Mouse (Mus musculus) ovary, adult 10 weeks (tissue): Measurements from ENCODE around the gene Nlrx1. TPM values are rescaled to one million over a fixed set of nuclear protein-coding genes. Genes with fewer than 3 reads are reported as not detected.

Experiments
- polyA plus RNA-seq: library from polyadenylated mRNA; stranded (reverse); fragments of 350-450 nt; fragmentation: Illumina TruSeq; extraction: RNeasy Lipid Tissue Mini Kit (QIAGEN cat#74804); gene quantifications from one replicate; pipeline ENCODE4 v1.2.3, GENCODE M21; 2014

Nlrx1 gene
- polyA plus RNA-seq: not detected

GRCm38 (mm10) chr9:44268432-44268831 is at the start of gene Nlrx1:
Gene Nlrx1 (minus strand): TSS chr9:44268599.

GRCm38 (mm10) chr9:44305466-44306079 is 37.2 kb upstream of the Nlrx1 start, which contains the start of gene Hinfp:
Gene Hinfp (minus strand): TSS chr9:44305671.

GRCm38 (mm10) chr9:44288076-44288958 is 19.9 kb upstream of the Nlrx1 start, which contains the start of gene Abcg4:
Gene Abcg4 (minus strand): TSS chr9:44288615.

GRCm38 (mm10) chr9:44251314-44251713 is 17.1 kb downstream of the Nlrx1 start, which contains the start of gene Pdzd3:
Gene Pdzd3 (minus strand): TSS chr9:44251471.

GRCm38 (mm10) chr9:44240399-44240798 is 28.0 kb downstream of the Nlrx1 start, which contains the start of gene Ccdc153:
Gene Ccdc153 (plus strand): TSS chr9:44240676.

GRCm38 (mm10) chr9:44233802-44234478 is 34.5 kb downstream of the Nlrx1 start, which contains the start of gene Cbl:
Gene Cbl (minus strand): TSS chr9:44234049.

Other genes starting within 250 kb of the Nlrx1 start
- 1.9 TPM for gene Thy1, start 225.2 kb downstream of the Nlrx1 start, polyA plus RNA-seq
- gene Usp2, start 201.6 kb downstream of the Nlrx1 start, polyA plus RNA-seq: 3.1 TPM
- gene Mfrp, start 166.9 kb downstream of the Nlrx1 start, polyA plus RNA-seq: not detected
- gene C1qtnf5, start 161.4 kb downstream of the Nlrx1 start, polyA plus RNA-seq: not detected
- 0.43 TPM for gene Gm49380, start 155.1 kb downstream of the Nlrx1 start, polyA plus RNA-seq
- 1.1 TPM for gene Rnf26, start 155.1 kb downstream of the Nlrx1 start, polyA plus RNA-seq
- gene Mcam, start 134.1 kb downstream of the Nlrx1 start, polyA plus RNA-seq: 23.9 TPM
- gene Cbl, start 34.5 kb downstream of the Nlrx1 start, polyA plus RNA-seq: 36.8 TPM
- gene Ccdc153, start 27.9 kb downstream of the Nlrx1 start, polyA plus RNA-seq: 4.9 TPM
- gene Pdzd3, start 17.1 kb downstream of the Nlrx1 start, polyA plus RNA-seq: not detected
- gene Abcg4, start 20.0 kb upstream of the Nlrx1 start, polyA plus RNA-seq: 0.14 TPM
- gene Hinfp, start 37.1 kb upstream of the Nlrx1 start, polyA plus RNA-seq: 15.0 TPM
- gene C2cd2l, start 51.7 kb upstream of the Nlrx1 start, polyA plus RNA-seq: 0.63 TPM
- gene Dpagt1, start 57.4 kb upstream of the Nlrx1 start, polyA plus RNA-seq: 11.4 TPM
- 9.2 TPM for gene H2afx, start 66.1 kb upstream of the Nlrx1 start, polyA plus RNA-seq
- gene Hmbs, start 75.6 kb upstream of the Nlrx1 start, polyA plus RNA-seq: 26.6 TPM
- gene Vps11, start 93.1 kb upstream of the Nlrx1 start, polyA plus RNA-seq: 11.1 TPM
- 22.1 TPM for gene Hyou1, start 110.9 kb upstream of the Nlrx1 start, polyA plus RNA-seq
- 1.4 TPM for gene Slc37a4, start 128.3 kb upstream of the Nlrx1 start, polyA plus RNA-seq
- gene Rps25, start 138.5 kb upstream of the Nlrx1 start, polyA plus RNA-seq: 968 TPM
- 28.7 TPM for gene Trappc4, start 139.0 kb upstream of the Nlrx1 start, polyA plus RNA-seq
- 4.1 TPM for gene Ccdc84, start 150.0 kb upstream of the Nlrx1 start, polyA plus RNA-seq
- gene Foxr1, start 172.5 kb upstream of the Nlrx1 start, polyA plus RNA-seq: 0.54 TPM
- gene Upk2, start 186.4 kb upstream of the Nlrx1 start, polyA plus RNA-seq: not detected
- gene Bcl9l, start 214.2 kb upstream of the Nlrx1 start, polyA plus RNA-seq: 2.6 TPM